Mouse (Mus musculus): ENCODE measurements around the gene Crisp2. TPM values are rescaled to one million over a fixed set of nuclear protein-coding genes. Genes with fewer than 3 reads are reported as not detected.
"Not testable (repeated sequence)": the region's sequence is repeated elsewhere in the genome, so short reads cannot be mapped to it uniquely, and the experiment has no call there.

The Crisp2 gene
- polyA plus RNA-seq, 1 experiment from 2014 or later, result 0.24 TPM

GRCm38 (mm10) chr17:40731296-40731695, 75.5 kb downstream of the Crisp2 start:
- Histone ChIP-seq H3K27ac (ENCODE audit: low read length) (no peak overlapping the region), H3K27me3 (replicated peaks; ENCODE audit: insufficient read depth, low read length) (no peaks in the 10 kb centered on the region), H3K4me1 (ENCODE audit: insufficient read depth, low read depth, low read length) (no peaks in the 10 kb centered on the region), H3K4me3 (ENCODE audit: low read depth, low read length) (no peak overlapping the region), H3K4me2 (replicated peaks; ENCODE audit: low read depth, low read length) (no peak overlapping the region), H3K9ac (replicated peaks; ENCODE audit: low read depth) (no peak overlapping the region), H3K9me3 (ENCODE audit: low read length) (no peaks in the 10 kb centered on the region), H3K36me3 (ENCODE audit: insufficient read depth, low read length) (no peaks in the 10 kb centered on the region)
- no peak for TF ChIP-seq EP300 (IDR thresholded peaks at IDR 0.05)
- TF ChIP-seq CTCF (IDR thresholded peaks at IDR 0.05), result no peak
- WGBS, result 64% methylated on average over 2 of the region's 2 CpGs
- no peak for ATAC-seq
- no peak for DNase-seq (ENCODE audit: low spot score)

- no peak for DNase-seq (ENCODE audit: low spot score)
- H3K4me1 ChIP-seq (ENCODE audit: insufficient read depth, low read depth, low read length), result no peaks in the 10 kb centered on the region
Observed at GRCm38 (mm10) chr17:40726820-40727219, 80.0 kb downstream of the Crisp2 start, which contains the start of gene Esp1. TSS of gene Esp1 (plus strand) at chr17:40727120.

GRCm38 (mm10) chr17:40717055-40717454, 89.7 kb downstream of the Crisp2 start:
- not testable (repeated sequence) for H3K9me3 ChIP-seq (ENCODE audit: low read length); H3K27me3 ChIP-seq (replicated peaks; ENCODE audit: insufficient read depth, low read length); H3K27ac ChIP-seq (ENCODE audit: low read length); H3K4me1 ChIP-seq (ENCODE audit: insufficient read depth, low read depth, low read length); H3K36me3 ChIP-seq (ENCODE audit: insufficient read depth, low read length); DNase-seq (ENCODE audit: low spot score); H3K4me2 ChIP-seq (replicated peaks; ENCODE audit: low read depth, low read length); H3K9ac ChIP-seq (replicated peaks; ENCODE audit: low read depth); ATAC-seq; H3K4me3 ChIP-seq (ENCODE audit: low read depth, low read length)

More at GRCm38 (mm10) chr17:40726820-40727219, 80.0 kb downstream of the Crisp2 start, which contains the start of gene Esp1:
- Histone ChIP-seq H3K27me3 (replicated peaks; ENCODE audit: insufficient read depth, low read length) (no peaks in the 10 kb centered on the region), H3K9ac (replicated peaks; ENCODE audit: low read depth) (no peak within 1 kb of the TSS), H3K27ac (ENCODE audit: low read length) (no peak within 1 kb of the TSS), H3K4me3 (ENCODE audit: low read depth, low read length) (no peak within 1 kb of the TSS), H3K36me3 (ENCODE audit: insufficient read depth, low read length) (no peaks in the 10 kb centered on the region), H3K4me2 (replicated peaks; ENCODE audit: low read depth, low read length) (no peak within 1 kb of the TSS), H3K9me3 (ENCODE audit: low read length) (no peaks in the 10 kb centered on the region)
- ATAC-seq, result no peak
- WGBS, result 75% methylated on average over 2 of the region's 2 CpGs
- no peak for TF ChIP-seq CTCF (IDR thresholded peaks at IDR 0.05)
- no peak for TF ChIP-seq EP300 (IDR thresholded peaks at IDR 0.05)

GRCm38 (mm10) chr17:40716273-40716672, 90.5 kb downstream of the Crisp2 start:
- no peaks in the 10 kb centered on the region for H3K4me1 ChIP-seq (ENCODE audit: insufficient read depth, low read depth, low read length)
- no peaks in the 10 kb centered on the region for H3K36me3 ChIP-seq (ENCODE audit: insufficient read depth, low read length)
- H3K4me3 ChIP-seq (ENCODE audit: low read depth, low read length), result no peak overlapping the region

More at GRCm38 (mm10) chr17:40716273-40716672, 90.5 kb downstream of the Crisp2 start:
- no peak for DNase-seq (ENCODE audit: low spot score)
- no peak for ATAC-seq
- no peak overlapping the region for H3K4me2 ChIP-seq (replicated peaks; ENCODE audit: low read depth, low read length)
- H3K27me3 ChIP-seq (replicated peaks; ENCODE audit: insufficient read depth, low read length), result no peaks in the 10 kb centered on the region
- TF ChIP-seq EP300 (IDR thresholded peaks at IDR 0.05) (no peak), CTCF (IDR thresholded peaks at IDR 0.05) (no peak)
- H3K9me3 ChIP-seq (ENCODE audit: low read length), result no peaks in the 10 kb centered on the region
- H3K27ac ChIP-seq (ENCODE audit: low read length), result no peak overlapping the region
- no peak overlapping the region for H3K9ac ChIP-seq (replicated peaks; ENCODE audit: low read depth)

Other genes with a start within 250 kb of the Crisp2 start
- not detected in 2 replicates for gene Esp6, start 245.5 kb downstream of the Crisp2 start, polyA plus RNA-seq (2015; fragmentation: Nextera tagmentation; extraction: Ambion mirVana)
- gene Esp4, start 208.4 kb downstream of the Crisp2 start, polyA plus RNA-seq (2015; fragmentation: Nextera tagmentation; extraction: Ambion mirVana), result not detected in 2 replicates
- gene Esp3, start 174.9 kb downstream of the Crisp2 start, polyA plus RNA-seq (2015; fragmentation: Nextera tagmentation; extraction: Ambion mirVana), result not detected in 2 replicates
- gene Esp1, start 79.9 kb downstream of the Crisp2 start, polyA plus RNA-seq (2015; fragmentation: Nextera tagmentation; extraction: Ambion mirVana), result not detected in 2 replicates
- gene Rhag, start 4.1 kb upstream of the Crisp2 start, polyA plus RNA-seq (2015; fragmentation: Nextera tagmentation; extraction: Ambion mirVana), result 0.94 and 1.2 TPM in 2 replicates
- gene 9130008F23Rik, start 73.6 kb upstream of the Crisp2 start, polyA plus RNA-seq (2015; fragmentation: Nextera tagmentation; extraction: Ambion mirVana), result 2.4 and 2.9 TPM in 2 replicates
- not detected in 2 replicates for gene Glyatl3, start 107.3 kb upstream of the Crisp2 start, polyA plus RNA-seq (2015; fragmentation: Nextera tagmentation; extraction: Ambion mirVana)
- gene Mut, start 127.7 kb upstream of the Crisp2 start, polyA plus RNA-seq (2015; fragmentation: Nextera tagmentation; extraction: Ambion mirVana), result 32.5 and 37.0 TPM in 2 replicates
- 5.5 and 6.2 TPM in 2 replicates for gene Cenpq, start 128.0 kb upstream of the Crisp2 start, polyA plus RNA-seq (2015; fragmentation: Nextera tagmentation; extraction: Ambion mirVana)

Data from lung, postnatal 0 days (tissue).